Mouse (Mus musculus) ovary, postnatal 36 days (tissue): ENCODE results near the gene Pttg1ip.

ENCODE experiments used
- DNase-seq: peaks from one replicate; pipeline ENCODE4 v3.0.0; 2022; ENCODE audit warnings: low spot score, mixed read lengths

Pttg1ip gene

DNA sequence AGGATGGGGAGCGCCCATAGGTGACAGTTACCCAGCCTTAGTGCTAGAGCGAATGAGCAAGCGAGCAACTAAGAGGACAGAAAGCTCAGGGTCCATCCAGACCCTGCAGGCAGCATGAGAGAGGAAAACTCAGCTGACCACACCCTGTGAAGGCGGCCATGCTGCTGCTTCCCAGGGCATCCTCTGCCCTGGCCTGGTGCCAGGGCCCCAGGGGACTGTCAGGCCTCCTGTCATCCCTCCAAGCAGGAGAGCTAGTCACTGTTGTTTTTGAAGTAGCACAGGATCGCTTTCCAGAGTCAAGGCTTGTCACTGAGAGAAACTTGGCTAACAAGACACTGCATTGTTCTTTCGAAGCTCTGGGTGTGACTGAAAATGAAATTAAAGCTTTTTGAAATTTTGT is 57.4 kb downstream of the Pttg1ip start:
- DNase-seq = no peak

GRCm38 (mm10) chr10:77643160-77643559 is 61.6 kb downstream of the Pttg1ip start:
- DNase-seq = no peak

DNA sequence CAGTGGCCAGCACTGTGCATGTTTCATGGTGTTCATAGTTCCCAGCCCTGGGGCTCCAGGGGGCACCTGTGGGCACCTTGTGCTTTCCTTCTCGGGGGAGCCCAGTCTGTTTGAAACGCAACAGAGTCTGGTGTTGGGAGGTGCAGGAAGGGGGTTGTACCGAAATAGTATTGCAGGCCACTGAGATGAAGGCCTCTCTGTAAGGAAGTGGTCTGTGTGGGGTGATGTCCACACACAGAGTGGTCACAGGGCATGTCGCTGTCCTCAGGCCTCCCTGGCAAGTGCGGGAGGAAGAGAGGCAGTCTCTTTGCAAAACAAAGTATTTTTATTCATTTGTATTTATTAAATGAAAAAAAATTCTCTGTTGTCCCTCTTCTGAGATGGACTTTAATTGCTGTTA is 64.1 kb downstream of the Pttg1ip start:
- DNase-seq = no peak

DNA sequence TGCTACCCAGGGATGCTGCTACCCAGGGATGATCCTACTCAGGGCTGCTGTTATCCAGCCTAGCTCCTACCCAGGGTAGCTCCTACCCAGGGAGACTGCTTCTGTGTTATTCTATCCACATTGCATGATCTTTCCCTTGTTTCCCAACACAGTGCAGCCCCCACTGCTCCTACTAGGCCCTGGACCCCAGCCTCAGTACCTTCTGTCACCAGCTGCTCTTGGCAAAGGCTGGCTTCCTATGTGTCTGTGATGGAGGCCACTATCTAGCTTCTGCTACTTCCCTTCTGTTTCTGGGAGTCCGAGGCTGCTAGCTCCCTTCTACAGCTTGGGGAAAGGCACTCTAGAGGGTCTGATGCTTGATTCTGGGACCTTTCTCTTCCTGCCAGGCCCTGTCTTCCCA is 65.9 kb downstream of the Pttg1ip start:
- no peak for DNase-seq

DNA sequence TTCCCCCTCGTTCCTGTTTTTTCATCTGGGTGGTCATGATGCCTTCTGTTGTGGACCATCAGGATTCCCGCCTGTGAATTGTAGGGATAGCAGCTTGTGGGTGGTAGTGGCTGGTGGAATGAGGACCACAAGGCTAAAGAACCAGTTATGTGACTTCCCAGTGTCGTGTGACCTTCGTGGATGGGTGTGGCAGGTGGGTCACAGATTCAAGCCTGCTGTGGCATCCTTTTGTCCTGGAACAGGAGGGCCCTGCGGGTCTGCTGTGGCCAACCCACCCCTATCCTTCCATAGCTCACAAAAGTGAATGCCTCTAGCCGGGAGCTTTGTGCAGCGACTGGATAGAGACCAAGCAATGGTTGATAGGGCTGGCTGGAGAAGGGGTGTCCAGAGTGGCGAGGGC is 66.4 kb downstream of the Pttg1ip start:
- DNase-seq = no peak
